Mouse (Mus musculus): ENCODE data around the gene Gfod1. TPM values are rescaled to one million over a fixed set of nuclear protein-coding genes. Genes with fewer than 3 reads are reported as not detected.

The Gfod1 gene
- polyA plus RNA-seq, 1 experiment from 2014 or later, result 2.4 TPM

GRCm38 (mm10) chr13:43148692-43149091, 155.3 kb downstream of the Gfod1 start:
- WGBS, result 86% methylated on average over 4 of the region's 4 CpGs
- Histone ChIP-seq H3K9me3 (replicated peaks; ENCODE audit: control insufficient read depth, low read length) (no peaks in the 10 kb centered on the region), H3K27me3 (replicated peaks; ENCODE audit: control insufficient read depth, insufficient read depth, low read length) (no peaks in the 10 kb centered on the region), H3K9ac (ENCODE audit: low read length) (no peak overlapping the region), H3K36me3 (ENCODE audit: control insufficient read depth, insufficient read depth, low read length) (peaks cover 26% of the 10 kb centered on the region), H3K27ac (ENCODE audit: low read depth, low read length) (no peak overlapping the region), H3K4me2 (ENCODE audit: low read length) (no peak overlapping the region), H3K4me3 (ENCODE audit: low read depth, low read length) (no peak overlapping the region), H3K4me1 (ENCODE audit: control insufficient read depth, insufficient read depth, low read length) (no peaks in the 10 kb centered on the region)
- no peak for ATAC-seq
- no peak for DNase-seq (ENCODE audit: low spot score)

- Histone ChIP-seq H3K4me1 (ENCODE audit: control insufficient read depth, insufficient read depth, low read length) (no peaks in the 10 kb centered on the region), H3K36me3 (ENCODE audit: control insufficient read depth, insufficient read depth, low read length) (peaks cover 17% of the 10 kb centered on the region; the same call in 1 of the 2 replicates), H3K9me3 (replicated peaks; ENCODE audit: control insufficient read depth, low read length) (no peaks in the 10 kb centered on the region), H3K4me3 (ENCODE audit: low read depth, low read length) (no peak overlapping the region), H3K4me2 (ENCODE audit: low read length) (no peak overlapping the region), H3K27me3 (replicated peaks; ENCODE audit: control insufficient read depth, insufficient read depth, low read length) (no peaks in the 10 kb centered on the region), H3K9ac (ENCODE audit: low read length) (no peak overlapping the region), H3K27ac (ENCODE audit: low read depth, low read length) (no peak overlapping the region)
- 86% methylated on average over 8 of the region's 8 CpGs for WGBS
- DNase-seq (ENCODE audit: low spot score) (no peak), ATAC-seq (no peak)
Measured at GRCm38 (mm10) chr13:43146515-43147258, 157.3 kb downstream of the Gfod1 start.

Other genes starting within 250 kb of the Gfod1 start
- 86.9 and 101 TPM in 2 replicates for gene Tbc1d7, start 132.7 kb downstream of the Gfod1 start, polyA plus RNA-seq (2014; fragmentation: Nextera tagmentation; extraction: Ambion mirVana)
- gene Sirt5, start 61.3 kb upstream of the Gfod1 start, polyA plus RNA-seq (2014; fragmentation: Nextera tagmentation; extraction: Ambion mirVana), result 34.2 and 35.9 TPM in 2 replicates
- gene Nol7, start 94.2 kb upstream of the Gfod1 start, polyA plus RNA-seq (2014; fragmentation: Nextera tagmentation; extraction: Ambion mirVana), result 175 and 196 TPM in 2 replicates
- 15.4 and 16.4 TPM in 2 replicates for gene Ranbp9, start 177.1 kb upstream of the Gfod1 start, polyA plus RNA-seq (2014; fragmentation: Nextera tagmentation; extraction: Ambion mirVana)